Mouse (Mus musculus) cerebellum, adult 2 months (tissue): ENCODE results near the gene Kif11.

Experiments
- CTCF ChIP-seq: fragments of 200-500 bp; IDR thresholded peaks from 2 replicates; pipeline ENCODE4 v1.5.1; 2011; ENCODE audit warnings: low read depth, mild to moderate bottlenecking, control low read depth, low read length, moderate library complexity, borderline replicate concordance; ENCODE audit not compliant: insufficient read depth
- POLR2A ChIP-seq: fragments of 200-500 bp; IDR thresholded peaks from 2 replicates; pipeline ENCODE4 v1.6.1; 2011; ENCODE audit warnings: low read length, control low read depth, borderline replicate concordance; ENCODE audit not compliant: insufficient read depth

DNA sequence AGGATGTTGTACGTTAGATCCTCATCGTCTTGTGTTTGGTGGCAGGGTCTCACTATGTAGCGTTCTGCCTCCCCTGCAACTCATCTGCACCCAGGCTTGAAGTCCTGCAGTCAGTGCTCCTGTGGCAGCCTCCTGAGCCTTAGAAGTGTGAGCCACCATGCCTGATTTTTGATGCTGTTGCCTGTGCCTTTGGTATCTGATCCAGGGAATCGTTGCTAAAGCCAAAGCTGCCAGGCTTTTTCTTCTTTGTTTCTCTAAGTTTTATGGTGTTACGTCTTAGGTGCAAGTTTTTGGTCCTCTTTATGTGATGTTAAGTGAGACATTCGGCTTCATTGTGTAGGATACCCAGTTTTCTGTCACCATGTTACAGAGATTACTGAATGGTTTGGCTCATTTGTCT, 2.6 kb downstream of the Kif11 start:
- TF ChIP-seq CTCF: no peak
- no peak for TF ChIP-seq POLR2A
